Mouse (Mus musculus): ENCODE data around the gene Adgrb3.
"Not testable (repeated sequence)": the region's sequence is repeated elsewhere in the genome, so short reads cannot be mapped to it uniquely, and the experiment has no call there.

The Adgrb3 gene

GRCm38 (mm10) chr1:25745575-25745974, 83.9 kb downstream of the Adgrb3 start:
- DNase-seq (ENCODE audit: low read depth, low spot score), result no peak

- peak; percentile 77 for DNase-seq (ENCODE audit: low read depth, low spot score)
Measured at GRCm38 (mm10) chr1:25744736-25745135, 84.8 kb downstream of the Adgrb3 start.

GRCm38 (mm10) chr1:25729844-25730243, 99.7 kb downstream of the Adgrb3 start:
- peak; percentile 80 for DNase-seq (ENCODE audit: low read depth, low spot score)

- DNase-seq (ENCODE audit: low read depth, low spot score), result peak; percentile 84
Measured at GRCm38 (mm10) chr1:25711474-25711873, 118.0 kb downstream of the Adgrb3 start.

GRCm38 (mm10) chr1:25706299-25706698, 123.2 kb downstream of the Adgrb3 start:
- DNase-seq (ENCODE audit: low read depth, low spot score), result no peak

- peak; percentile 79 for DNase-seq (ENCODE audit: low read depth, low spot score)
Measured at GRCm38 (mm10) chr1:25698702-25699250, 130.7 kb downstream of the Adgrb3 start.

- peak; percentile 59 for DNase-seq (ENCODE audit: low read depth, low spot score)
Measured at GRCm38 (mm10) chr1:25697179-25697578, 132.3 kb downstream of the Adgrb3 start.

GRCm38 (mm10) chr1:25696771-25697170, 132.7 kb downstream of the Adgrb3 start:
- peak; percentile 51 for DNase-seq (ENCODE audit: low read depth, low spot score)

- DNase-seq (ENCODE audit: low read depth, low spot score), result peak; percentile 87
Measured at GRCm38 (mm10) chr1:25682118-25682517, 147.4 kb downstream of the Adgrb3 start.

GRCm38 (mm10) chr1:25679656-25680055, 149.9 kb downstream of the Adgrb3 start:
- DNase-seq (ENCODE audit: low read depth, low spot score), result peak; percentile 66

GRCm38 (mm10) chr1:25652717-25653116, 176.8 kb downstream of the Adgrb3 start:
- no peak for DNase-seq (ENCODE audit: low read depth, low spot score)

- DNase-seq (ENCODE audit: low read depth, low spot score), result peak; percentile 63
Measured at GRCm38 (mm10) chr1:25644256-25644655, 185.3 kb downstream of the Adgrb3 start.

- no peak for DNase-seq (ENCODE audit: low read depth, low spot score)
Measured at GRCm38 (mm10) chr1:25621458-25621857, 208.0 kb downstream of the Adgrb3 start.

- peak; percentile 34 for DNase-seq (ENCODE audit: low read depth, low spot score)
Measured at GRCm38 (mm10) chr1:25616954-25617353, 212.6 kb downstream of the Adgrb3 start.

- not testable (repeated sequence) for DNase-seq (ENCODE audit: low read depth, low spot score)
Measured at GRCm38 (mm10) chr1:25610776-25611175, 218.7 kb downstream of the Adgrb3 start.

GRCm38 (mm10) chr1:25598941-25599340, 230.6 kb downstream of the Adgrb3 start:
- DNase-seq (ENCODE audit: low read depth, low spot score), result peak; percentile 14

GRCm38 (mm10) chr1:25588568-25589118, 240.9 kb downstream of the Adgrb3 start:
- DNase-seq (ENCODE audit: low read depth, low spot score), result no peak

GRCm38 (mm10) chr1:25581698-25582097, 247.8 kb downstream of the Adgrb3 start:
- peak; percentile 63 for DNase-seq (ENCODE audit: low read depth, low spot score)

- peak; percentile 59 for DNase-seq (ENCODE audit: low read depth, low spot score)
Measured at GRCm38 (mm10) chr1:25577836-25578235, 251.7 kb downstream of the Adgrb3 start.

- DNase-seq (ENCODE audit: low read depth, low spot score), result peak; percentile 49
Measured at GRCm38 (mm10) chr1:25576598-25576997, 252.9 kb downstream of the Adgrb3 start.

- DNase-seq (ENCODE audit: low read depth, low spot score), result peak; percentile 34
Measured at GRCm38 (mm10) chr1:25568096-25568495, 261.4 kb downstream of the Adgrb3 start.

GRCm38 (mm10) chr1:25546072-25546471, 283.4 kb downstream of the Adgrb3 start:
- DNase-seq (ENCODE audit: low read depth, low spot score), result no peak

- DNase-seq (ENCODE audit: low read depth, low spot score), result peak; percentile 27
Measured at GRCm38 (mm10) chr1:25543915-25544314, 285.6 kb downstream of the Adgrb3 start.

- peak; percentile 72 for DNase-seq (ENCODE audit: low read depth, low spot score)
Measured at GRCm38 (mm10) chr1:25542891-25543290, 286.6 kb downstream of the Adgrb3 start.
